Mouse (Mus musculus): ENCODE measurements around the gene Aaas. TPM values are rescaled to one million over a fixed set of nuclear protein-coding genes. Genes with fewer than 3 reads are reported as not detected.
A peak's percentile ranks its signal among the peaks of the same experiment; 100 is the strongest.

The Aaas gene
- polyA plus RNA-seq, 1 experiment from 2014 or later, result 30.4 TPM

DNA sequence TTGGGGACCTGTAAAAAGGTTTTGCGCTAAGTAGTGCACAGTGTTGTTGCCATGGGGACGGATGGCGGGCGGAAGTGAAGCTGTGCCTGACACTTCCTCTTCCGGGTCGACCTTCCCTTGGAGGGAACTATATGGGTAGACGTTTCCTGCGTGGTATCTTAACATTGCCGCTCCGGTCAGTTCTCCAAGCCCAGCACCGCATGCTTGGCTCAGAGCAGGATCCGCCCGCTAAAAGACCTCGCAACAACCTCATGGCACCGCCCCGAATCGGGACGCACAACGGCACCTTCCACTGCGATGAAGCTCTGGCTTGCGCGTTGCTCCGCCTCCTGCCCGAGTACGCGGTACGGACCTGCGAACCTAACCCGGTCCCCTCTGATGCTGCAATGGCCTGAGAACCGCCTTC lies 19.0 kb downstream of the Aaas start, which contains the start of gene Myg1:
Myg1 (plus strand) TSS at position 100 of the 406 bp plus-strand sequence.
- Histone ChIP-seq H3K4me1 (peaks cover 47% of the 10 kb centered on the region), H3K27me3 (replicated peaks) (no peaks in the 10 kb centered on the region), H3K4me3 (replicated peaks) (peak within 1 kb of the TSS; percentile 63), H3K9me3 (replicated peaks) (no peaks in the 10 kb centered on the region), H3K27ac (replicated peaks) (peak within 1 kb of the TSS; percentile 78), H3K4me2 (peak within 1 kb of the TSS; percentile 82), H3K9ac (replicated peaks) (peak within 1 kb of the TSS; percentile 68), H3K36me3 (peaks cover 62% of the 10 kb centered on the region)
- peak; percentile 94 for ATAC-seq (ENCODE audit: low FRiP score)
- WGBS, result under 1% methylated on average over 30 of the region's 30 CpGs

DNA sequence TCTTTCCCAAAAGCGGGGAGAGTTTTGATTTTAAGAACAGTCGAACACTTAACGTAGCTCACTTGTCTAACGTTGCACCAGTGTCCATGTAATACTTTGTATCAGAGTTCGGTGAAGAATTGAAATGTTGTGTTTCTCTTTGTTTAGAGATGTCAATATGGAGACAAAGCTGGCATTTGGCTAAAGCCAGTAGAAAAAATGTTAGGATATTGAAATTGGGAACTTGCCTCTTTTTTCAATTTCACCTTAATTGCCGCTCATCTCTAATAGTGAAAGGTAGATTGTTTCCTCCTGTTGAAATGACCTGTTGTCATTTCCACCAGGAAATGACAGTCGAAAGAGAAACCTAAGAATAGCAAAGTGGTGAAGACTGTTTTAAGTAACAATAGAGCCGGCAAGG lies 23.7 kb downstream of the Aaas start:
- WGBS, result 70% methylated on average over 8 of the region's 8 CpGs
- no peak for ATAC-seq (ENCODE audit: low FRiP score)
- H3K4me3 ChIP-seq (replicated peaks), result peak overlapping the region; percentile 86
- no peaks in the 10 kb centered on the region for H3K9me3 ChIP-seq (replicated peaks)
- peak overlapping the region; percentile 75 for H3K4me2 ChIP-seq
- H3K27ac ChIP-seq (replicated peaks), result no peak overlapping the region
- no peaks in the 10 kb centered on the region for H3K27me3 ChIP-seq (replicated peaks)
- H3K9ac ChIP-seq (replicated peaks), result peak overlapping the region; percentile 85
- H3K36me3 ChIP-seq, result peaks cover 25% of the 10 kb centered on the region
- peaks cover 31% of the 10 kb centered on the region for H3K4me1 ChIP-seq

DNA sequence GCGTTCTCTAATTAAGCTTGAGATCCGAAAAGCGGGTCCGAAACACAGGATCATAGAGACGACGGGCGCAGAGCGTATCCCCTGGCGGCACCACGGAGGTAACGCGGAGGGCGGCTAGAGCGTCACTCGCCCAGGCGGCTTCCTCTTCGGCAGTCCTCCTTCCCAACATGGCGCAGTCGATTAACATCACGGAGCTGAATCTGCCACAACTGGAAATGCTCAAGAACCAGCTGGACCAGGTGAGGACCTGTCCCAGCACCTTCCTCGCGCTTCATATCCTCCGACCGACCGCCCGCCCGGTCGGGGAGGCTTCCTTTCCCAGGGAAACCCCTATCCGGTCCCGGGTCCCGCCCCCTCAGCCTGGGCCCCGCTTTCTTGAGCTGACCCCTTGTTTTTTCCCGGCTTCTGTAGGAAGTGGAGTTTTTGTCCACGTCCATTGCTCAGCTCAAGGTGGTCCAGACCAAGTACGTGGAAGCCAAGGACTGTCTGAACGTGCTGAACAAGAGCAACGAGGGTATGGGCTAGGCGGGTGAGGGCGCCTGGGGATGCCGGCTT lies 24.5 kb downstream of the Aaas start, which contains the start of gene Pfdn5:
Pfdn5 (plus strand) TSS at position 95 of the 555 bp plus-strand sequence.
- Histone ChIP-seq H3K4me2 (peak within 1 kb of the TSS; percentile 75), H3K27ac (replicated peaks) (peak within 1 kb of the TSS; percentile 84), H3K27me3 (replicated peaks) (no peaks in the 10 kb centered on the region), H3K9me3 (replicated peaks) (no peaks in the 10 kb centered on the region), H3K36me3 (peaks cover 25% of the 10 kb centered on the region), H3K4me3 (replicated peaks) (peak within 1 kb of the TSS; percentile 86), H3K9ac (replicated peaks) (peak within 1 kb of the TSS; percentile 85), H3K4me1 (peaks cover 27% of the 10 kb centered on the region)
- peak; percentile 94 for ATAC-seq (ENCODE audit: low FRiP score)
- under 1% methylated on average over 40 of the region's 40 CpGs for WGBS

GRCm38 (mm10) chr15:102324654-102325473 lies 25.7 kb downstream of the Aaas start:
- 72% methylated on average over 12 of the region's 12 CpGs for WGBS
- Histone ChIP-seq H3K27ac (replicated peaks) (no peak overlapping the region), H3K9ac (replicated peaks) (no peak overlapping the region), H3K36me3 (peaks cover 16% of the 10 kb centered on the region), H3K4me3 (replicated peaks) (no peak overlapping the region), H3K9me3 (replicated peaks) (no peaks in the 10 kb centered on the region), H3K27me3 (replicated peaks) (no peaks in the 10 kb centered on the region), H3K4me2 (peak overlapping the region; percentile 75), H3K4me1 (peaks cover 23% of the 10 kb centered on the region)
- ATAC-seq (ENCODE audit: low FRiP score), result no peak

DNA sequence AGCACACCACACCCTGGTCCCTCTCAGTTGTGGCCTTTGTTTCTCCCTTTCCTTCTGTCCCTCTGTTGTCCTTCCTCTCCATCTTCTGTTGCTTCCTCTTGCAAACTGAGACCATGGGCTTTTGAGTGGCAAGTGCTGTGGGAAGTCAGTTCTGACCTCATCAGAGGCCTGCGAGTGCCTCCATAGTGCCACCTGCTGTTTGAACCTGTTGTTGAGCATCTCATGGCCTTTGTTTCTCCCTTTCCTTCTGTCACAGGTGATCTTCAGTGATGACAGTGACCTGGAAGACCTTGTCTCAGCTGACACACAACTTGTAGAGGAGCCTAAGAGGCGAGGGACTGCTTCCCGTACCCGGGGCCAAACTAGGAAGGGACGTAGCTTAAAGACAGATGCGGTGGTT lies 34.3 kb downstream of the Aaas start:
- Histone ChIP-seq H3K27ac (replicated peaks) (no peak overlapping the region), H3K4me1 (no peaks in the 10 kb centered on the region), H3K36me3 (no peaks in the 10 kb centered on the region), H3K4me3 (replicated peaks) (no peak overlapping the region), H3K9ac (replicated peaks) (no peak overlapping the region), H3K27me3 (replicated peaks) (no peaks in the 10 kb centered on the region), H3K9me3 (replicated peaks) (no peaks in the 10 kb centered on the region), H3K4me2 (no peak overlapping the region)
- 88% methylated on average over 6 of the region's 6 CpGs for WGBS
- ATAC-seq (ENCODE audit: low FRiP score), result no peak

DNA sequence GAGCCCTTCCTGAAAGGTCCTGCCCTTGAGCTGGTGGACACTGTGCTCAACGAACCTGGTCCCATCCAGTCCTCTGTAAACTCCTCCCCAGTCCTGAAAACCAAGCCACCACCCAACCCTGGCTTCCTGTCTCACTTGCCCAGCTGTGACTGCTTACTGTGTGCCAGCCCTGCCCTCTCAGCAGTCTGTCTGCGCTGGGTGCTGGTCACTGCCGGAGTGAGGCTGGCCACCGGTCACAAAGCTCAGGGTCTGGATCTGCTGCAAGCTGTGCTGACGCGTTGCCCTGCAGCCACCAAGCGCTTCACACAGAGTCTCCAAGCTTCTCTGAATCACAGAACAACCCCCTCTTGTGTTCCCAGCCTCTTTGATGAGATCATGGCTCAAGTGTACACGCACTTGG lies 35.3 kb downstream of the Aaas start:
- Histone ChIP-seq H3K4me3 (replicated peaks) (no peak overlapping the region), H3K4me2 (no peak overlapping the region), H3K36me3 (no peaks in the 10 kb centered on the region), H3K27me3 (replicated peaks) (no peaks in the 10 kb centered on the region), H3K9ac (replicated peaks) (no peak overlapping the region), H3K9me3 (replicated peaks) (no peaks in the 10 kb centered on the region), H3K27ac (replicated peaks) (no peak overlapping the region), H3K4me1 (no peaks in the 10 kb centered on the region)
- ATAC-seq (ENCODE audit: low FRiP score), result no peak
- WGBS, result 91% methylated on average over 8 of the region's 8 CpGs

- H3K4me1 ChIP-seq, result no peaks in the 10 kb centered on the region
Measured at GRCm38 (mm10) chr15:102311489-102311888, 39.1 kb downstream of the Aaas start.

GRCm38 (mm10) chr15:102310074-102310845 lies 40.3 kb downstream of the Aaas start:
- Histone ChIP-seq H3K4me1 (no peaks in the 10 kb centered on the region), H3K9me3 (replicated peaks) (no peaks in the 10 kb centered on the region), H3K27ac (replicated peaks) (no peak overlapping the region), H3K4me3 (replicated peaks) (no peak overlapping the region), H3K9ac (replicated peaks) (no peak overlapping the region), H3K36me3 (no peaks in the 10 kb centered on the region), H3K4me2 (no peak overlapping the region), H3K27me3 (replicated peaks) (no peaks in the 10 kb centered on the region)
- ATAC-seq (ENCODE audit: low FRiP score), result no peak
- 90% methylated on average over 10 of the region's 10 CpGs for WGBS

More at GRCm38 (mm10) chr15:102311489-102311888, 39.1 kb downstream of the Aaas start:
- no peak overlapping the region for H3K27ac ChIP-seq (replicated peaks)
- no peak overlapping the region for H3K4me2 ChIP-seq
- H3K36me3 ChIP-seq, result no peaks in the 10 kb centered on the region
- no peak overlapping the region for H3K9ac ChIP-seq (replicated peaks)
- H3K4me3 ChIP-seq (replicated peaks), result no peak overlapping the region
- no peaks in the 10 kb centered on the region for H3K27me3 ChIP-seq (replicated peaks)
- H3K9me3 ChIP-seq (replicated peaks), result no peaks in the 10 kb centered on the region
- ATAC-seq (ENCODE audit: low FRiP score), result no peak

GRCm38 (mm10) chr15:102308717-102309116 lies 41.9 kb downstream of the Aaas start:
- Histone ChIP-seq H3K4me3 (replicated peaks) (no peak overlapping the region), H3K4me1 (no peaks in the 10 kb centered on the region), H3K9ac (replicated peaks) (no peak overlapping the region), H3K27me3 (replicated peaks) (no peaks in the 10 kb centered on the region), H3K4me2 (no peak overlapping the region), H3K36me3 (0 out of 2 replicates have a peak, but pooled peaks cover 2% of the 10 kb centered on the region), H3K9me3 (replicated peaks) (no peaks in the 10 kb centered on the region), H3K27ac (replicated peaks) (no peak overlapping the region)
- no peak for ATAC-seq (ENCODE audit: low FRiP score)
- 89% methylated on average over 9 of the region's 9 CpGs for WGBS

DNA sequence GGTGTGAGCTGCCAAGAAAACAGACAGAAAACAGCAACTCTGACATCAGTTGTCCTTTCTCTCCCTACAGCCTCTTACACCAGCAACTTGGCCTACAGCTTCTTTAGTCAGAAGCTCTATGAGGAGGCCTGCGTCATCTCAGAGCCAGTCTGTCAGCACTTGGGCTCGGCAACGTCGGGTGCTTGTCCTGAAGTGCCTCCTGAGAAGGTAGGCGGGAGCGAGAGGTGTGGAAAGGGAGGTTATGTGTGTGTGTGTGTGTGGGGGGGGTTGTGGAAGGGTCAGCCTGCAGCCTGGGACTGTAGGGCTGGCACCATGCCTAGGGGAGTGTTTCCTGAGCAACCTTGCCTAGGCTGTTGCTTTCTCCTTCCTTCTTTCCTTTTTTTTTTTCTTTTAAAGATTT lies 48.0 kb downstream of the Aaas start:
- H3K27me3 ChIP-seq (replicated peaks), result no peaks in the 10 kb centered on the region
- no peaks in the 10 kb centered on the region for H3K4me1 ChIP-seq
- no peak overlapping the region for H3K9ac ChIP-seq (replicated peaks)
- ATAC-seq (ENCODE audit: low FRiP score), result no peak
- H3K4me3 ChIP-seq (replicated peaks), result no peak overlapping the region
- no peak overlapping the region for H3K27ac ChIP-seq (replicated peaks)
- WGBS, result 94% methylated on average over 6 of the region's 6 CpGs
- no peak overlapping the region for H3K4me2 ChIP-seq
- H3K36me3 ChIP-seq, result 0 out of 2 replicates have a peak, but pooled peaks cover 6% of the 10 kb centered on the region
- H3K9me3 ChIP-seq (replicated peaks), result no peaks in the 10 kb centered on the region

DNA sequence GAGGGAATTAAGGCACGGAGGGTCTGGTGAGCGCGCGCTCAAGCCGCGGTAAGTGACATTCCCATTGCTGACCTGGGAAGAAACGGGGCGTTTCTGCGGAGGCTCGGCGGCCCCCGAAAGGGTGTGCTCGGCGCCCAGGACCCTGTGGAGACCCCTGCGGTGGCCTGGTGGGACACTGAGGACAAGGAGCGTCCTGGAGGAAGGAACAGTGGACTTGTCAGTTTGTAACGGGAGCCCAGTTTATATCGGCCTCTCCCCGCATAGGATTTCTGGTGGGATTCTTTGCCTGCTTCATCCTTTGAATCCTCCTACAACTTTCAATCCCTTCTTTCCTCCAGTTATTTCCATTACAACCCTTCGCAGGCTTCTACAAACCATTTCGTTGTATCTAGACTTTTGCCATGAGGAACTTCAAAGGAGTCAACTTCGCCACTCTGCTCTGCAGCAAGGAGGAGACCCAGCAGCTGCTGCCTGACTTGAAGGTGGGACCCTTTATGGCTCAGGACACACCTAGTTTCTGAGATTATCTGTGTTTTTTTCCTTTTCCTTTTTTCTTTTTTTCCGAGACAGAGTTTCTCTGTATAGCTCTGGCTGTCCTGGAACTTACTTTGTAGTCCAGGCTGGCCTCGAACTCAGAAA lies 54.1 kb downstream of the Aaas start:
- H3K36me3 ChIP-seq, result 0 out of 2 replicates have a peak, but pooled peaks cover 4% of the 10 kb centered on the region
- peak overlapping the region; percentile 12; the same call in 1 of the 2 replicates for H3K9ac ChIP-seq (replicated peaks)
- no peaks in the 10 kb centered on the region for H3K27me3 ChIP-seq (replicated peaks)
- WGBS, result 6% methylated on average over 24 of the region's 24 CpGs
- peak overlapping the region; percentile 58 for H3K4me3 ChIP-seq (replicated peaks)
- H3K4me1 ChIP-seq, result peaks cover 11% of the 10 kb centered on the region
- 0 out of 2 replicates have a peak, but pooled peaks have one; percentile 28 for ATAC-seq (ENCODE audit: low FRiP score)
- H3K27ac ChIP-seq (replicated peaks), result no peak overlapping the region
- H3K4me2 ChIP-seq, result peak overlapping the region; percentile 88
- H3K9me3 ChIP-seq (replicated peaks), result no peaks in the 10 kb centered on the region

Data from neural tube, embryonic 15.5 days (tissue).